Mouse (Mus musculus): ENCODE data around the gene Gm9970. TPM values are rescaled to one million over a fixed set of nuclear protein-coding genes. Genes with fewer than 3 reads are reported as not detected.
"Not testable (repeated sequence)": the region's sequence is repeated elsewhere in the genome, so short reads cannot be mapped to it uniquely, and the experiment has no call there.

The Gm9970 gene
- polyA plus RNA-seq, 1 experiment from 2014 or later = 0.50 TPM

GRCm38 (mm10) chr5:31220448-31221303, 20.4 kb downstream of the Gm9970 start, which contains the start of gene Ppm1g:
Ppm1g (minus strand) TSS chr5:31220687.
- H3K9me3 ChIP-seq = no peaks in the 10 kb centered on the region
- peak within 1 kb of the TSS; percentile 92 for H3K9ac ChIP-seq
- peak within 1 kb of the TSS; percentile 93 for H3K27ac ChIP-seq
- peak within 1 kb of the TSS; percentile 78 for H3K4me2 ChIP-seq
- peak; percentile 95 for ATAC-seq (ENCODE audit: insufficient number of reproducible peaks, low FRiP score, low TSS enrichment, low read depth)
- peaks cover 16% of the 10 kb centered on the region; the same call in 1 of the 2 replicates for H3K4me1 ChIP-seq
- H3K36me3 ChIP-seq = no peaks in the 10 kb centered on the region
- peak within 1 kb of the TSS; percentile 99 for H3K4me3 ChIP-seq
- H3K27me3 ChIP-seq = no peaks in the 10 kb centered on the region
- WGBS = under 1% methylated on average over 70 of the region's 70 CpGs

- H3K27me3 ChIP-seq = no peaks in the 10 kb centered on the region
- H3K4me3 ChIP-seq = peak overlapping the region; percentile 99
- peak overlapping the region; percentile 93 for H3K27ac ChIP-seq
- no peaks in the 10 kb centered on the region for H3K9me3 ChIP-seq
- no peaks in the 10 kb centered on the region for H3K36me3 ChIP-seq
- WGBS = under 1% methylated on average over 40 of the region's 40 CpGs
- H3K4me2 ChIP-seq = peak overlapping the region; percentile 78
- peak; percentile 46 for ATAC-seq (ENCODE audit: insufficient number of reproducible peaks, low FRiP score, low TSS enrichment, low read depth)
- H3K9ac ChIP-seq = peak overlapping the region; percentile 92
- peaks cover 16% of the 10 kb centered on the region; the same call in 1 of the 2 replicates for H3K4me1 ChIP-seq
Measured at GRCm38 (mm10) chr5:31219911-31220447, 21.1 kb downstream of the Gm9970 start.

- Histone ChIP-seq H3K9ac (peak overlapping the region; percentile 92), H3K4me1 (peaks cover 16% of the 10 kb centered on the region; the same call in 1 of the 2 replicates), H3K27me3 (no peaks in the 10 kb centered on the region), H3K4me2 (peak overlapping the region; percentile 78), H3K27ac (peak overlapping the region; percentile 93), H3K9me3 (no peaks in the 10 kb centered on the region), H3K4me3 (peak overlapping the region; percentile 99), H3K36me3 (0 out of 2 replicates have a peak, but pooled peaks cover 2% of the 10 kb centered on the region)
- no peak for ATAC-seq (ENCODE audit: insufficient number of reproducible peaks, low FRiP score, low TSS enrichment, low read depth)
- 1% methylated on average over 11 of the region's 11 CpGs for WGBS
Measured at GRCm38 (mm10) chr5:31219474-31219873, 21.6 kb downstream of the Gm9970 start.

- H3K4me2 ChIP-seq = peak overlapping the region; percentile 78
- whole genome bisulfite sequencing = 0% methylated on average over 2 of the region's 2 CpGs
- no peaks in the 10 kb centered on the region for H3K27me3 ChIP-seq
- peaks cover 16% of the 10 kb centered on the region; the same call in 1 of the 2 replicates for H3K4me1 ChIP-seq
- H3K9ac ChIP-seq = no peak overlapping the region
- H3K36me3 ChIP-seq = 0 out of 2 replicates have a peak, but pooled peaks cover 2% of the 10 kb centered on the region
- no peak for ATAC-seq (ENCODE audit: insufficient number of reproducible peaks, low FRiP score, low TSS enrichment, low read depth)
- peak overlapping the region; percentile 99 for H3K4me3 ChIP-seq
- H3K9me3 ChIP-seq = no peaks in the 10 kb centered on the region
- H3K27ac ChIP-seq = no peak overlapping the region
Measured at GRCm38 (mm10) chr5:31219070-31219469, 22.0 kb downstream of the Gm9970 start.

GRCm38 (mm10) chr5:31218294-31218693, 22.7 kb downstream of the Gm9970 start:
- Histone ChIP-seq H3K9ac (no peak overlapping the region), H3K36me3 (0 out of 2 replicates have a peak, but pooled peaks cover 2% of the 10 kb centered on the region), H3K9me3 (no peaks in the 10 kb centered on the region), H3K4me3 (no peak overlapping the region), H3K4me1 (peaks cover 16% of the 10 kb centered on the region; the same call in 1 of the 2 replicates), H3K4me2 (no peak overlapping the region), H3K27me3 (no peaks in the 10 kb centered on the region), H3K27ac (no peak overlapping the region)
- no peak for ATAC-seq (ENCODE audit: insufficient number of reproducible peaks, low FRiP score, low TSS enrichment, low read depth)
- 63% methylated on average over 7 of the region's 7 CpGs for WGBS

GRCm38 (mm10) chr5:31216554-31216953, 24.5 kb downstream of the Gm9970 start:
- peaks cover 16% of the 10 kb centered on the region; the same call in 1 of the 2 replicates for H3K4me1 ChIP-seq
- H3K4me3 ChIP-seq; H3K4me2 ChIP-seq; H3K27me3 ChIP-seq; ATAC-seq (ENCODE audit: insufficient number of reproducible peaks, low FRiP score, low TSS enrichment, low read depth); H3K36me3 ChIP-seq; H3K27ac ChIP-seq; H3K9me3 ChIP-seq; H3K9ac ChIP-seq: not testable (repeated sequence)
- 91% methylated on average over 6 of the region's 6 CpGs for WGBS

- Histone ChIP-seq H3K27me3 (no peaks in the 10 kb centered on the region), H3K27ac (no peak overlapping the region), H3K9ac (no peak overlapping the region), H3K4me1 (peaks cover 27% of the 10 kb centered on the region), H3K4me2 (no peak overlapping the region), H3K4me3 (no peak overlapping the region), H3K36me3 (peaks cover 62% of the 10 kb centered on the region), H3K9me3 (peaks cover 5% of the 10 kb centered on the region; the same call in 1 of the 2 replicates)
- 90% methylated on average over 6 of the region's 6 CpGs for WGBS
- ATAC-seq (ENCODE audit: insufficient number of reproducible peaks, low FRiP score, low TSS enrichment, low read depth) = no peak
Measured at GRCm38 (mm10) chr5:31204421-31204820, 36.6 kb downstream of the Gm9970 start.

GRCm38 (mm10) chr5:31203866-31204265, 37.2 kb downstream of the Gm9970 start:
- H3K9me3 ChIP-seq = peaks cover 5% of the 10 kb centered on the region; the same call in 1 of the 2 replicates
- H3K4me3 ChIP-seq = no peak overlapping the region
- H3K27me3 ChIP-seq = no peaks in the 10 kb centered on the region
- H3K9ac ChIP-seq = no peak overlapping the region
- no peak overlapping the region for H3K4me2 ChIP-seq
- ATAC-seq (ENCODE audit: insufficient number of reproducible peaks, low FRiP score, low TSS enrichment, low read depth) = no peak
- peaks cover 68% of the 10 kb centered on the region for H3K36me3 ChIP-seq
- no peak overlapping the region for H3K27ac ChIP-seq
- H3K4me1 ChIP-seq = peaks cover 27% of the 10 kb centered on the region
- WGBS = 96% methylated on average over 2 of the region's 2 CpGs

- Histone ChIP-seq H3K9ac (peak overlapping the region; percentile 37; the same call in 1 of the 2 replicates), H3K9me3 (peaks cover 5% of the 10 kb centered on the region; the same call in 1 of the 2 replicates), H3K4me2 (peak overlapping the region; percentile 80), H3K4me3 (peak overlapping the region; percentile 92), H3K27me3 (no peaks in the 10 kb centered on the region), H3K36me3 (peaks cover 74% of the 10 kb centered on the region), H3K4me1 (peaks cover 27% of the 10 kb centered on the region), H3K27ac (peak overlapping the region; percentile 81)
- no peak for ATAC-seq (ENCODE audit: insufficient number of reproducible peaks, low FRiP score, low TSS enrichment, low read depth)
- 83% methylated on average over 7 of the region's 7 CpGs for WGBS
Measured at GRCm38 (mm10) chr5:31202933-31203332, 38.1 kb downstream of the Gm9970 start.

GRCm38 (mm10) chr5:31201742-31202590, 39.1 kb downstream of the Gm9970 start, which contains the start of gene Zfp513:
Zfp513 (minus strand) TSS chr5:31202303.
- H3K36me3 ChIP-seq = peaks cover 76% of the 10 kb centered on the region
- H3K27me3 ChIP-seq = no peaks in the 10 kb centered on the region
- peak within 1 kb of the TSS; percentile 84 for H3K27ac ChIP-seq
- peaks cover 30% of the 10 kb centered on the region for H3K4me1 ChIP-seq
- peak within 1 kb of the TSS; percentile 95 for H3K9ac ChIP-seq
- peak; percentile 95 for ATAC-seq (ENCODE audit: insufficient number of reproducible peaks, low FRiP score, low TSS enrichment, low read depth)
- H3K4me3 ChIP-seq = peak within 1 kb of the TSS; percentile 92
- H3K9me3 ChIP-seq = peaks cover 5% of the 10 kb centered on the region; the same call in 1 of the 2 replicates
- 0% methylated on average over 52 of the region's 53 CpGs for whole genome bisulfite sequencing
- peak within 1 kb of the TSS; percentile 80 for H3K4me2 ChIP-seq
